Mouse (Mus musculus) heart, postnatal 36 days (tissue): ENCODE measurements around the gene Bag2. TPM values are rescaled to one million over a fixed set of nuclear protein-coding genes. Genes with fewer than 3 reads are reported as not detected.
A peak's percentile ranks its signal among the peaks of the same experiment; 100 is the strongest.
"Not testable (repeated sequence)": the region's sequence is repeated elsewhere in the genome, so short reads cannot be mapped to it uniquely, and the experiment has no call there.

Experiments used
- DNase-seq, 2 experiments: peaks; one replicate each; pipeline ENCODE4 v3.0.0; 2021 to 2022
- intact Hi-C: fragments of 180-260 bp; cut with DNase I; formaldehyde crosslinking; loops from one replicate; pipeline ENCODE4 v1.15.1; 2025
- total RNA-seq, 2 experiments: library from RNA; stranded (reverse); gene quantifications; 2 replicates each; pipeline ENCODE4 v1.2.3; 2021

Bag2 gene
- total RNA-seq, 2 experiments from 2014 or later: 32.7 to 33.2 TPM

DNA sequence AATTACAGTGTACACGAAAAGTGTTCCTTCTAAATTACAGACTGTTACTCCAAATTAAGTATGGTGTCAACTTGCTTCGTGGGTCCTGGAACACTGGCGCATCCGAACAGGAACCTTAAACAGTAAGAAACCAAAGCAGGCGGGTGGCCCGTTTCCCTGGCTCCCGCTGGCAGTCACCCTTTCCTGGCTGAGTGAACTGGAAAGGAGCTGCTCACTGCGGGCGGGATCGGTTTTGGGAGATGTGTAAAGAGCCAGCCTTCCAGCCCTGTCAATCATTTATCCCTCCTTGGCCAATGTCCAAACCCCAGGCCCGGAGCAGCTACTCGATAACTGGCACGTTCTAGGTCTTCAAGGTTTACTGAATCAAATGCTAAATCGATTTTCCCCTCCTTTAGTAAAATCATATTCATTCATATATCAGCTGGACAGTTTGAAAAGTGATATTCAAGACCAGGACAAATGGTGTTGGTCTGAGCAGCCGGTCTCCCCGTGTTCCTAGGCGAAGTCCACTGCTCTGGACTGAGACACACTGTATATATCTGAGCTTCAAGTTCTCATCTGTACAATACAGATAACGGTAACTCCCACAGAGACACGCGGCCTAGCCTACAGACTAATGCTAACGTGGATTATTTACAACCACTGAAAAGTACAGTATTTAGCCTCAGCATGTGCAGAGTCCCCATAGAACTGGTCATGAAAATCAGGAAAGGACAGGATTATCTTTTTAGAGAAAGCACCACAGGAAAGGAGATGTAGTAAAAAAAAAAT is 2.4 kb downstream of the Bag2 start:
- intact Hi-C loops: loop anchor here (5.0 to 10.0 kb wide), 2 partner anchors 57 to 210 kb away; partner anchors contain the start of gene Zfp451
- DNase-seq: no peak

GRCm38 (mm10) chr1:33754089-33754488 is 3.5 kb downstream of the Bag2 start:
- intact Hi-C loops: loop anchor here (10.0 kb wide), 1 partner anchor 211 kb away; no protein-coding TSS in a partner anchor
- no peak for DNase-seq

DNA sequence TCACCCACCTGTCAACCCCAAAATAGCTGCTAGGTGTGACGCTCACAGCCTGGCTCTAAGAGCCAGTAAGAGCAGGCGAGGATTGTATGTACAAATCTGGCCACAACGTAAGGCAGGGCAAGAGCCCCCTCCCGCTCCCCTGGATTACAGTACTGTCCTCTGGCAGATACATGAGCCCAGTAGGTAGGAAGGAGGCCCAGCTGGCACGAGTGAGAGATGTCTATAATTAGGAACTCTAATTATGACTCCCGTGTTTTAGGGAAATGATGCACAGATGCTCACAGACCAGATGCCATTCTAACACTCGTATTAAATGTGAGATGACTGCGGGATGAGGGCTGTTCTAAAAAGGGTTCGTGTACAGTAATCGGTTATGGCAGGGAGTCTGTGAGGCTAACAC is 6.3 kb downstream of the Bag2 start:
- intact Hi-C loops: loop anchor here (10.0 kb wide), 1 partner anchor 214 kb away; no protein-coding TSS in a partner anchor
- DNase-seq: no peak

GRCm38 (mm10) chr1:33749709-33750108 is 7.9 kb downstream of the Bag2 start:
- intact Hi-C loops: loop anchor here (10.0 kb wide), 1 partner anchor 215 kb away; no protein-coding TSS in a partner anchor
- DNase-seq: not testable (repeated sequence)

- no peak for DNase-seq
- intact Hi-C loops: no loop called here
These were observed 8.5 kb downstream of the Bag2 start for GRCm38 (mm10) chr1:33749109-33749508.

- intact Hi-C loops: no loop called here
- DNase-seq: no peak
These were observed 11.7 kb downstream of the Bag2 start for GRCm38 (mm10) chr1:33745901-33746300.

DNA sequence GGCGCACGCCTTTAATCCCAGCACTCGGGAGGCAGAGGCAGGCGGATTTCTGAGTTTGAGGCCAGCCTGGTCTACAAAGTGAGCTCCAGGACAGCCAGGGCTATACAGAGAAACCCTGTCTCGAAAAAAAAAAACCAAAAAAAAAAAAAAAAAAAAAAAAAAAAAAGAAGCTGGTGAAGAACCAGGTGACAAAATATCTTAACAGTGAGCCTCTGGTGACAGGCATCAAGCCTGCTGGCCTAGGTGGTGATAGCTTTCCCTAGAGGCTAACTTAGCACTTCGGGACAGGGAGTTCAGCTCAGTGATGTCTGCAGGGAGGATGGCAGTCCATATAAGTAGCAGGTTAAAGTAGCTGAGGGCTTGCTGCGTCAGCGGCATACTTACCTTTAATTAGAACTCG is 12.8 kb downstream of the Bag2 start:
- intact Hi-C loops, DNase-seq: not testable (repeated sequence)

DNA sequence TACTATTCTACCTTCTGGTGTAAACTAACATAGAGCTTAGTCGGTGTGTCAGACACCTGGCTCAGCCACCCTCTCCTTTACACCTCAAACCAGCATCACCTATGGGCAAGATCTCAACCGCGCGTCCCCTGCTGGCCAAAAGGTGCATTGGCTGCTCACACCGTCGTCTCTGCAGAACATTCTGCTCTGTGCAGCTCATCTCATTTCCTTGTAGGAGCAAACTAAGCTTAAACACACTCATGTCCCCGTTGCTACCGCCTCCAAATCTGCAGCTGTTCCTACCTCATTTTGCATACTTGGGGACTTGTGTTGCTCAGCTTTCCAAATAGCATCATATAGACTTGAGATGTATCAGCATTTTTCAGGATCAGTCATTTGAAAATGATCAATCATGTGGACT is 14.7 kb downstream of the Bag2 start:
- peak in 1 of 2 experiments; percentile 27 for DNase-seq
- intact Hi-C loops: no loop called here

GRCm38 (mm10) chr1:33739302-33739701 is 18.3 kb downstream of the Bag2 start:
- peak; percentile 79 to 82 for DNase-seq
- intact Hi-C loops: loop anchor here (2.0 kb wide), 2 partner anchors 55 to 67 kb away; no protein-coding TSS in a partner anchor

GRCm38 (mm10) chr1:33738681-33739278 is 18.8 kb downstream of the Bag2 start:
- no peak for DNase-seq
- intact Hi-C loops: loop anchor here (2.0 kb wide), 2 partner anchors 54 to 66 kb away; no protein-coding TSS in a partner anchor

GRCm38 (mm10) chr1:33738281-33738680 is 19.3 kb downstream of the Bag2 start:
- no peak for DNase-seq
- intact Hi-C loops: loop anchor here (2.0 kb wide), 2 partner anchors 53 to 65 kb away; no protein-coding TSS in a partner anchor

DNA sequence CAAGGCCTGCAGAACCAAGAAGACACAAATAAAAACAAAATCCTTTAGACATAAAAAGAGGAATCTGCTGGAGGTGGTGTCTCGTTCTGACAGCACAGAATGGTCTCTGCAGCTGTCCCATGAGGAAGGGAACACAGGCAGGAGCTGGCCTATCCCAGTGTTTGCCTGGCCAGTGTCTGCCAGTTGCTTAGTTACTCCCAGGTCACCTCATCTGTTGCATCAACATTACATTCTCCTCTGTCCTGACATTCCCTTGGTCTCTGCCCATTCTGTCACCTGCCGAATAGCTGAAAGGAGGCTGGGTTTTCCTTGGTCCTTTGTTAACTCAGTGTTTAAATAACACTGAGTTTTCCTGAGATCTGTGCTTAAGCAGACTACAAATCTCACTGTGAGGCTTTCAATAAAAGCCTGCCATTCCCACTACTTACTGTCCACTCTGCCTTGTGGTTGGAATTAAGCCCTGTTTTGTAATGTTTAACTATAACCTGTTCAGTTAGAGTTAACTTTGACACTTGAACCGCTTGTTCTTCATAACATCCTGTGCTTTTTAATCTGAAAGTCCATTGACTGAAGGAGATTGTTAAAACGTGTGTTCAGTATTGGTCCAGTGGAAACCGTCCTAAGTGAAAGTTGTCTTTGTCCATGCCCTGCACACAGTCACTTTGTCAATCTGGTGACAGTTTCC is 23.5 kb downstream of the Bag2 start:
- DNase-seq: no peak
- intact Hi-C loops: no loop called here

- DNase-seq: no peak
- intact Hi-C loops: no loop called here
These were observed 24.6 kb downstream of the Bag2 start for GRCm38 (mm10) chr1:33733044-33733443.

DNA sequence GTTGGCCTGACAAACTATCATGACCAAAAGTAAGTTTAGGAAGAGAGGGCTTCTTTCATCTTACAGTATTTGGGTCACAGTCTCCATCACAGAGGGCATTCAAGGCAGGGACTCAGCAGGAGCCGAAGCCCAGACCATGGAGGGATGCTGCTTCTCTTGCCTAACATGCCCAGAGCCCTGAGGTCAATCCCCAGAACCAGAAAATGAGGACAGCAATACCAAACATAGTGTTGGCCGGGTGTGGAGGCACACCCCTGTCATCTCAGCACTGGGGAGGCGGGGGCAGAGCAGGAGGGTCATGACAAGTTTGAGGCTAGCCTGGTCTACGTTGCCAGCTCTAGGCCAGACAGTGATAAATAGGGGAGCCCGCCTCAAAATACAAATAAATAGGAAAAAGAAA is 32.5 kb downstream of the Bag2 start:
- DNase-seq: no peak
- intact Hi-C loops: no loop called here

DNA sequence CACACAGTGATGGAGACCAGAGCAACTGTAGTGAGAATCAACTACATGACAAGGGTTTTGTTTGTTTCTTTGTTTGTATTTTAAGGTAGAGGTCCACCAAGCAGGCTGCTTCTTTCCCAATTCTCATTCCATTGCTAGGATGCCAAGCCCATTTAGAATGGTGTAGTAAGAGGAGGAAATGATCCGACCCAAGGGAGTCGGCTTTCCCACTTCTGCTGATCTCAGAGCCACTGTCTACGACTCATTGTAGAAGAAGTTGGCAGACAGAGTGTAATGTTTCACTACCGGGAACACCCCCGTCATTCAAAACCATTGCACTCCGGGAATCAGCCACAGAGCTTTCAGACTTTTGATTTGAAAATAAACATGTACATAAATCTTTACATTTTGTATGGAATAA is 33.1 kb downstream of the Bag2 start:
- intact Hi-C loops: no loop called here
- DNase-seq: no peak

GRCm38 (mm10) chr1:33721020-33721419 is 36.6 kb downstream of the Bag2 start:
- intact Hi-C loops: loop anchor here (2.0 kb wide), 1 partner anchor 48 kb away; no protein-coding TSS in a partner anchor
- no peak for DNase-seq

DNA sequence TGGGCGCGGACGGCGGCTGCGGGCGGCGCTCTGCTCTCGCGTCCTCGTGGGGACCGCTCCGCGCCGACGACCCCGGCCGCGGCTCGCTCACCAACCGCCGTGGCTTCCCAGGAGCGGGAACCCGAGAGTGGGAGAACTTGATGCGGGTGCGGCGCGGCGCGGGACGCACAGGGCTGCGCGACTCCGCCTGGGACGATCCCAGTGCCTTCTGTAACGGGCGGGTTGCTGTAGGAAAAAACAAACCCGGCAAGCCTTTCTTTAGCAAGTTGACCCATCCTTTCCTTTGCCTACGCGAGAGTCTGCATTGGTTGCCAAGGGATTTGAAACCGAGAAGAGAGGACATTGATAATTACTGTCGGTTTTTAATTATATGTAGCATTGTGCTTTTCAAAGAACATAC is 37.4 kb downstream of the Bag2 start:
- intact Hi-C loops: loop anchor here (2.0 kb wide), 1 partner anchor 47 kb away; no protein-coding TSS in a partner anchor
- DNase-seq: no peak

- intact Hi-C loops: loop anchor here (2.0 kb wide), 1 partner anchor 47 kb away; no protein-coding TSS in a partner anchor
- peak; percentile 82 to 85 for DNase-seq
These were observed 37.8 kb downstream of the Bag2 start, which contains the start of gene Rab23 for GRCm38 (mm10) chr1:33719733-33720225. Gene Rab23, plus strand, starts transcription at chr1:33719887.

GRCm38 (mm10) chr1:33717636-33718035 is 40.0 kb downstream of the Bag2 start:
- DNase-seq: no peak
- intact Hi-C loops: no loop called here

DNA sequence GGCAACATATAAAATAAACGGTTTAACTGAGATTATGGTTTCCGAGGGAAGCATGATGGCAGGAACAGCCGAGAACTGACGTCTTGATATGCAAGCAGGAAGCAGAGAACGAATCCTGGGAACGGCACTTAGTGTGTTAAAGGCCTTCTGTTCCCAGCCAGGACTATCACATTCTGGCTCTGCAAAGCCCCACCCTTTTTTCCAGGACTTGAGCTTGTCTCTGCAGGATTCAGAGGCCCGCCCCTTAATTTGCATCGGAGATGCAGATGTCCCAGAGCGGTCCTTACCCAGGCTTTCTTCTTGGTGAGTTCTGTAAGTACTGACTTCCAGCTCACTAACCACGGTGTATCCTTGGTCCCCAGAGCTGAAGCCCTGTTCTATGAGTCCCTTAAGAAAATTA is 42.8 kb downstream of the Bag2 start:
- no peak for DNase-seq
- intact Hi-C loops: no loop called here

DNA sequence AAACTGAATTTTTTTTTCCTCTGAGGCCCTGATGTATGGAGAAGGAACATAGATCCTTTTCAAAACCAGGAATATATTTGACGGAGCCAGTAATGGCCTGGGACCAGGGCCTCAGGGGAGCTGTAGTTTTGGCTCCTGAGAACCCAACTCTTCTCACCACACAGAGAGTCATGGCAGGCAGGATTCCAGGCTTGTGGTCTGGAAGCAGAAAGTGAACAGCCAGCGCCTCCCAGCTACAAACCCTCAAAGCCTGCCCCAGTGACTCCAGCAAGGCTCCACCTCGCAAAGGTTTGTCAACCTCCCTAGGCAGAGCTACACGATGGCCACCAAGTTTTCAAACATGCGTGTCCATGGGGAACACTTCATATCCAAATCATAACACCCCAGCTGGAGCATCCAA is 45.6 kb downstream of the Bag2 start:
- intact Hi-C loops: no loop called here

More for the DNA sequence above, 45.6 kb downstream of the Bag2 start:
- DNase-seq: no peak
